Mouse (Mus musculus) adrenal gland, adult 18-20 months (tissue): ENCODE data around the gene Mamstr. TPM values are rescaled to one million over a fixed set of nuclear protein-coding genes. Genes with fewer than 3 reads are reported as not detected.

ENCODE experiments used
- DNase-seq, 2 experiments: peaks; one replicate each; pipeline ENCODE4 v3.0.0; 2021 to 2022; ENCODE audit warnings: low spot score in 2 of 2
- total RNA-seq, 2 experiments: library from RNA; stranded (reverse); gene quantifications; 1 replicate in 1 of 2; 2 replicates in 1 of 2; pipeline ENCODE4 v1.2.3; 2021

Mamstr gene
- total RNA-seq, 2 experiments from 2014 or later, result 2.4 to 7.7 TPM

GRCm38 (mm10) chr7:45689800-45690199, 50.0 kb downstream of the Mamstr start:
- DNase-seq, result no peak

GRCm38 (mm10) chr7:45692364-45692763, 52.6 kb downstream of the Mamstr start:
- no peak for DNase-seq

GRCm38 (mm10) chr7:45693921-45694591, 54.3 kb downstream of the Mamstr start, which contains the start of gene Sec1:
TSS of gene Sec1 (minus strand) at chr7:45694402.
- no peak for DNase-seq

GRCm38 (mm10) chr7:45695098-45695497, 55.3 kb downstream of the Mamstr start:
- DNase-seq, result no peak

Other genes starting within 250 kb of the Mamstr start
- 100 to 1,000 TPM; 262 to 325 TPM for gene Snrnp70, start 244.2 kb upstream of the Mamstr start, total RNA-seq
- gene Kcna7, start 234.3 kb upstream of the Mamstr start, total RNA-seq, result not detected
- gene Ntf5, start 226.3 kb upstream of the Mamstr start, total RNA-seq, result under 1 TPM; 0.17 to 0.45 TPM
- gene Lhb, start 219.2 kb upstream of the Mamstr start, total RNA-seq, result not detected
- gene Gys1, start 205.1 kb upstream of the Mamstr start, total RNA-seq, result 10 to 100 TPM; 40.4 to 61.6 TPM
- 10 to 100 TPM; 41.9 to 43.3 TPM for gene Ruvbl2, start 201.9 kb upstream of the Mamstr start, total RNA-seq
- 1,000 to 10,000 TPM; 1,437 to 1,911 TPM for gene Ftl1, start 180.1 kb upstream of the Mamstr start, total RNA-seq
- 10 to 100 TPM; 58.2 to 64.3 TPM for gene Bax, start 173.1 kb upstream of the Mamstr start, total RNA-seq
- gene Tulp2, start 158.1 kb upstream of the Mamstr start, total RNA-seq, result 1 to 10 TPM in 1 of 2 experiments, under 1 TPM in 1; 0.66 to 2.6 TPM
- gene Gm45808, start 153.2 kb upstream of the Mamstr start, total RNA-seq, result 10 to 100 TPM; 42.8 to 43.4 TPM
- gene Dhdh, start 151.2 kb upstream of the Mamstr start, total RNA-seq, result 10 to 100 TPM; 73.2 to 77.2 TPM
- gene Nucb1, start 129.6 kb upstream of the Mamstr start, total RNA-seq, result 100 to 1,000 TPM; 272 to 283 TPM
- 10 to 100 TPM; 47.1 to 48.6 TPM for gene Ppp1r15a, start 113.7 kb upstream of the Mamstr start, total RNA-seq
- 1 to 10 TPM; 2.5 to 2.7 TPM for gene Plekha4, start 113.6 kb upstream of the Mamstr start, total RNA-seq
- 1 to 10 TPM in 1 of 2 experiments, under 1 TPM in 1; 0.83 to 3.0 TPM for gene Hsd17b14, start 85.1 kb upstream of the Mamstr start, total RNA-seq
- 100 to 1,000 TPM; 164 to 265 TPM for gene Bcat2, start 69.8 kb upstream of the Mamstr start, total RNA-seq
- 1 to 10 TPM in 1 of 2 experiments, not detected in 1; 1.4 TPM for gene Fgf21, start 24.5 kb upstream of the Mamstr start, total RNA-seq
- not detected for gene Fut1, start 22.7 kb upstream of the Mamstr start, total RNA-seq
- under 1 TPM; 0.22 to 0.33 TPM for gene Izumo1, start 18.2 kb upstream of the Mamstr start, total RNA-seq
- gene Rasip1, start 12.5 kb upstream of the Mamstr start, total RNA-seq, result 10 to 100 TPM; 16.0 to 27.6 TPM
- gene Fut2, start 26.4 kb downstream of the Mamstr start, total RNA-seq, result under 1 TPM in 1 of 2 experiments, not detected in 1; 0.13 TPM
- under 1 TPM; 0.36 to 0.61 TPM for gene Ntn5, start 44.0 kb downstream of the Mamstr start, total RNA-seq
- under 1 TPM; 0.23 to 0.35 TPM for gene Sec1, start 54.4 kb downstream of the Mamstr start, total RNA-seq
- 10 to 100 TPM; 15.8 to 16.9 TPM for gene Car11, start 59.9 kb downstream of the Mamstr start, total RNA-seq
- 10 to 100 TPM; 64.8 to 96.6 TPM for gene Dbp, start 65.1 kb downstream of the Mamstr start, total RNA-seq
- gene Rpl18, start 75.5 kb downstream of the Mamstr start, total RNA-seq, result 100 to 1,000 TPM; 934 to 965 TPM
- gene Sphk2, start 78.0 kb downstream of the Mamstr start, total RNA-seq, result 10 to 100 TPM; 37.7 to 42.0 TPM
- gene Fam83e, start 81.2 kb downstream of the Mamstr start, total RNA-seq, result under 1 TPM; 0.30 to 0.35 TPM
- not detected for gene Spaca4, start 85.8 kb downstream of the Mamstr start, total RNA-seq
- 1 to 10 TPM; 6.2 to 8.4 TPM for gene Lmtk3, start 143.8 kb downstream of the Mamstr start, total RNA-seq
- 1 to 10 TPM in 1 of 2 experiments, under 1 TPM in 1; 0.77 to 1.1 TPM for gene Sult2b1, start 144.7 kb downstream of the Mamstr start, total RNA-seq
- 100 to 1,000 TPM in 1 of 2 experiments, 10 to 100 TPM in 1; 92.9 to 117 TPM for gene Cyth2, start 174.6 kb downstream of the Mamstr start, total RNA-seq
- under 1 TPM; 0.19 to 0.20 TPM for gene Kcnj14, start 184.8 kb downstream of the Mamstr start, total RNA-seq
- gene Grwd1, start 191.0 kb downstream of the Mamstr start, total RNA-seq, result 10 to 100 TPM; 33.0 to 36.0 TPM
- gene Kdelr1, start 232.8 kb downstream of the Mamstr start, total RNA-seq, result 100 to 1,000 TPM; 125 to 140 TPM
- gene Grin2d, start 238.4 kb downstream of the Mamstr start, total RNA-seq, result under 1 TPM; 0.66 to 0.67 TPM